Mouse (Mus musculus): ENCODE results near the gene Sox5.

Gene Sox5

DNA sequence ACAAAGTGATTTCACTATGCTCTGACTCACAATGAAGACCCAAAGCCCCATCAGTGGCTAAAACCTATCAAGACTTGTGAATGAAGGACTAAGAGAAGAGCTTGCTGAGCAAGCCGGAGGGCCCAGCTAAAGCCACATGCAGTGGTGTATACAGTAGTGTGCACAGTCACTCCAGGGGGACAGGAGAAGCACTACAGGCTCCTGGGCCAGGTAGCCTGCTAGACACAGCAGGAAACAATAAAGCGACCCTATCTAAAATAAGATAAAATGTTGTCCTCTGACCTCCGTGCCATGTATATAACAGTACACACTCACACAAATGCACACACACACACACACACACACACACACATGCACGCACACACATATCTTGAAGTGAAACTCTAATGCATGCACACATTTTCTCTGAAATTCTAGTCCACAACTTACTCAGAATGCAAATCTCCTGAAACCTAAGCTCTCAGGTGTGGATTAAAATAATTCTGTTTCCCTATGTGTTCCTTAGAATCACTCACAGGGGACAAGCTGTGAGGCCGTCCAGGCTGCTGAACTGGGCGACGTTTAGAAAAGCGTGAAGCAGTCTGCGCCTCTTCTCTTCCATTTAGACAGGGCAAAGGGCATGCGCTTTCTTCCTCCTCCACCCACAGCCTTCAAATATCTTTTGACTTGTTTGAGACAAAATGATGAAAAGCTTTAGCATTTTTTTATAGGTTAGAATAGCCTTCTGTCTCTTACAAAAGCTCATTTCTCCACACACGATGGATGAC, 197.5 kb downstream of the Sox5 start:
- in situ Hi-C loops (cut with MboI, MseI) = no loop called here

GRCm38 (mm10) chr6:144579301-144579700, 202.5 kb downstream of the Sox5 start:
- in situ Hi-C loops (cut with MboI, MseI) = no loop called here

DNA sequence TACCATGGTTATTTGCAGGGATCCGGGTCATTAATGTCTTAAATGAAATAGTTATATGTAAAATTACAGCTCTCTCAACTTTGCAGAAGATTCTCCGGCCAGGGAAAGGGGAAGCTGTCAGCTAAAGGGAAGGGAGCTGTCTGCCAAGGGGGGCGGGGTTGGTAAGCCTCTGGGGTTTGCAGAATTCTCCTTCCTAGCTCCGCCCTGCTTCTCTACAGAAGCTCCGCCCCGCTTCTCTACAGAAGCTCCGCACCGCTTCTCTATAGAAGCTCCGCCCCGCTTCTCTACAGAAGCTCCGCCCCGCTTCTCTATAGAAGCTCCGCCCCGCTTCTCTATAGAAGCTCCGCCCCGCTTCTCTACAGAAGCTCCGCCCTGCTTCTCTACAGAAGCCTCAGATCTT, 210.9 kb downstream of the Sox5 start:
- in situ Hi-C loops (cut with MboI, MseI) = no loop called here

DNA sequence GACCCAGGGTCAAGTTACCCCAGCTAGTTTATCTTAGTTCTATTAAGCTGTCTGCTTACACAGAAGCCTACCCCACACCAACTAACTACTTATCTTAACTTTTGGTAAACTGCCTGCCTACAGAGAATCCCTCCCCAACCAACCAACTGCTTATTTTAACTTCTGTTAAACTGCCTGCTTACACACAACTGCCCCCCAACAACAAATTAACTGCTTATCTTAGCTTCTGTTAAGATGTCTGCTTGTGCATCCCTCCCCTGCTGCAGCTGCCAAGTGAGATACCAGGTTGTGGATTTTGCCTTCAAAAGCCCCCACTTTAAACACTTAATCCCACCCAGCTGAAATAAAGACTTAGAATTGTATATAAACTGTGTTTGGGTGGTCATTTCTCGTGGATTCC, 215.9 kb downstream of the Sox5 start:
- in situ Hi-C loops (cut with MboI, MseI) = no loop called here

DNA sequence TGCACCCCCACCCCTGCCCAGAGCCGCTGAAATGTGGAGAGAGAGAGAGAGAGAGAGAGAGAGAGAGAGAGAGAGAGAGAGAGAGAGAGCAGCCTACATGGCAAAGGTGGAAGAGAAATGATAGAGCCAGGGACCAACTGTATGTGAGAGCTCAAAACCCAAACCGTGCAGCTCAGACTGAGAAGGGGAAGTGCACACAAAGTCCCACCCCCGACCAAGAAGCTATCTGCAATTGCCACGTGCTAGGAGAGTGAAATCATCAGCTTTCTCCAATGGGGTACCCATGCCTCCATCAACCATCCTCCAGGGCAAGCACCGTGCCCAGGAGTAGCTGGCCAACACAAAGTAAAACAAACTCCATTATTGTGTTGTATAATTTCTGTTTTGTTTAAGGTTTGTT, 220.1 kb downstream of the Sox5 start:
- in situ Hi-C loops (cut with MboI, MseI) = no loop called here

DNA sequence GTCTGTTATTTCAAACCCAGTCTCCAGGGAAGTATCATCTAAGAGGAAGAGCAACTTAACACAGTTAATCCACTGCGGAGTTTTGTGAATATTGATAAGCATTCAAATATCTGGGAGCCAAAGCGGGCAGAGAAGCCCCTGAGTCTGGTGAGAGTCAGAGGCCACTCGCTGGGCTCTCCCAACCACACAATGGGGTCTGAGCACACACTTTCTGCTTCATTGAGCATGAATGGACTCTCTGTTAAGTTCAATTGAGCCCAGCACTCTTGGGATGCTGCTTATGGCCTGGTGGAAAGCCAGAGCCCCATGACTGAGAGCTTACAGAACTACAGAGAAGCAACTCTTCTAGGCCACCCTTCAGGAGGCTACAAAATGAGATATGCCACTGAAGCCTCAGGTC, 221.6 kb downstream of the Sox5 start:
- in situ Hi-C loops (cut with MboI, MseI) = no loop called here

GRCm38 (mm10) chr6:144553476-144553875, 228.3 kb downstream of the Sox5 start:
- in situ Hi-C loops (cut with MboI, MseI) = no loop called here

GRCm38 (mm10) chr6:144548991-144549390, 232.8 kb downstream of the Sox5 start:
- in situ Hi-C loops (cut with MboI, MseI) = no loop called here

DNA sequence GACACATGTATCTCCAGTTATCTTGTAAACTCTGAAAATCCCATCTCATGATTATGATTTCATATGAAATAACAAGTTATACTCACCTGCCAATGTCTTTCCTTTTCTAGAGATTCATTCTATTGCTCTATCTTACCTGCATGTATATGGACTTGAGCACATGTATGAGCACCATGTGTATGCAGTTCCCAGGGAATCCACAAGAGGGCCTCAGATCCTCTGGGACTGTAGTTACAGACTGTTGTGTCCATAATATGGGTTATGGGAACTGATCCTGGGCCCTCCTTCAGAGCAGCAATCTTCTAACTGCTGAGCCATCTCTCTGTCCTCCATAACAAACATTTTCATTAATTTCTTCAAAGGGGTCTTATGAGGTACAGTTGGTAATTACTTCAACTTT, 234.6 kb downstream of the Sox5 start:
- in situ Hi-C loops (cut with MboI, MseI) = no loop called here

DNA sequence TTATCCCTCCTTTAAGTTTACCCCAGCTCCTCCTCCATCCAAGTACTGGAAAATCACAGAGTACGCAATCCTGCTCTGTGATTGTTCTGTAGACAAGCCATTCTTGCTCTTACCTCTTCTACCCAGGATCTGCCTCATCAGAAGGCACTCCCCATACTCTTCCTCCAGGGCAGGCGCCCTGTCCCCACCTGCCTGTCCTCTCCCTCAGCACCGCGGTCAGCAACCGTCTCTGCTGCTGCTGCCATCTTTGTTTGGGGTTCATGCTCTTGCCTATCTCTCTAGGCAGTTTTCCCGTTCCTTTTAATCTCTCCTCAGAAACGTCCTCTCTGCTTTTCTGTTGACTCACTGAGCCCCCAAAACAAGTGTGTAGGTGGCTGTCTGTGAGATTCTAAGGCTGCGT, 236.2 kb downstream of the Sox5 start:
- in situ Hi-C loops (cut with MboI, MseI) = no loop called here

DNA sequence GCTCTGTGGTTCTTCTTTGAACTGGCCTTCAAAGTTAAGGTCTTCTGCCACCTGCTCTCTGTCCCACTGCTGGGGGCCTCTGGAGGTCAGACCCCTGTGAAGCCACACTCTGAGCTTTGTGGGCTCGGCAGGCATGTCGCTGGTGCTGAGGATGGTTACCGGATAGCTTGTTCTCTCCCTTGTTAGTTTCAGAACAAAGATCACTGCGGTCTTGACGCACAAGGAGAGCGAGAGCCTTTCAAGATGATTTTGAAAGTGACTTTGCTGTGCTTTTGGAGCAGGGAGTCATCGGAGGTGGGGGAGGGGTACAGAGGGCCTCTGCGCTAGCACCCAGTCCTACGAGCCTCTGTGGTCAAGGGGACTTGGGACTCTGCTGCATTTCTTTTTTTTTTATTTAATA, 240.5 kb downstream of the Sox5 start:
- in situ Hi-C loops (cut with MboI, MseI) = no loop called here

DNA sequence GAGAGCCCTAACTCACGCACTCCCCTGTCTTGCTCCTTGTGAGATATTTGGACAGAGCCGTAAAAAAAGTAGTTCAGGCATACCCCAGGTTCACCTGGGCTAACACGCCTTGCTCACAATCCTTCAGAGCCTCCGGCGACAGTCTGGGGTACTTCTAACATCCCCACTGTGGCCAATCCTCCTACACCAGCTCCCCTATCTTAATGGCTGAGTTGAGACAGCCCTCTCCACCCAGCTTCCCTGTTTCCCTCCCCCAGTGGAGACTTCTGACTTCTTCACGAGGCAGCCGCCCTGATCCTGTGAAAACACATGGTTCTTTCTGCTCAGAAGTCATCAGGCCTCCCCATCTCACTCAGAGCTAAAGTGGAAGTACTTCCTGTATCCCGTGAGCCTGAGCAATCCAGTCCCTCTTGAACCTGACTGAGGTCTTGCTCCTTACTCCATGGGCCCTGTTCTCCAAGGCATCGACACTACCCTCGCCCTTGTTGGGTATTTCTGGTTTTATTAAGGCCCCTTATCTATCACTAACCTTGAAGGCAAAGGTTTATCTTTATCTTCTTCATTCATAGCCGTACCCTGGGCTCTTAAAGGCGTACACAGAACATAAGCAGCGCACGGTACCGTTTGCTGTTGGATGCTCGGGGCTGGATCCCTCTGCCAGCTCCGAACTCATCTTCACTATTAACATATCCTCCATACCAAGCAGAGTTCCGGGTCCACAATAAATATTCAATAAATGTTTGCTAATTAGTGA, 242.2 kb downstream of the Sox5 start:
- in situ Hi-C loops (cut with MboI, MseI) = no loop called here

- in situ Hi-C loops (cut with MboI, MseI) = no loop called here
Measured at GRCm38 (mm10) chr6:144523479-144523878, 258.3 kb downstream of the Sox5 start.

GRCm38 (mm10) chr6:144518811-144519210, 263.0 kb downstream of the Sox5 start:
- in situ Hi-C loops (cut with MboI, MseI) = no loop called here

DNA sequence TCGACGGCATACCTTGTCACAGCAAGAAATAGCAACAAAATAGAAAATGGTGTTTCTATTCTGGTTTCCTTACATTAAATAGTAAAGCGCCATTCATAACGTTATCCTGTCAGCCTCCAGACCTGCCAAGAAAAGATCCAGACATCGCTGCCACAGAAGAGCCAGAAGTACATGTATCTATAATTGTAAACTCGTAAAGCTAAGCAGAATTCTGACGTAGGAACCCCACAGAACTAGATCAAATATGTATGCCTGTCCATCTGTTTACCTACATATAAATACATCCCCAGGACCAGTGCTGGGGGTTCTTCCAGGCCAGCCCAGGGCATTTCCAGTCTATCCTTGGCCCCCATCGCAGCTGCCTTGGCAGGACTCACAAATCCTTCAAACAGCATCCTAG, 265.9 kb downstream of the Sox5 start:
- in situ Hi-C loops (cut with MboI, MseI) = no loop called here

DNA sequence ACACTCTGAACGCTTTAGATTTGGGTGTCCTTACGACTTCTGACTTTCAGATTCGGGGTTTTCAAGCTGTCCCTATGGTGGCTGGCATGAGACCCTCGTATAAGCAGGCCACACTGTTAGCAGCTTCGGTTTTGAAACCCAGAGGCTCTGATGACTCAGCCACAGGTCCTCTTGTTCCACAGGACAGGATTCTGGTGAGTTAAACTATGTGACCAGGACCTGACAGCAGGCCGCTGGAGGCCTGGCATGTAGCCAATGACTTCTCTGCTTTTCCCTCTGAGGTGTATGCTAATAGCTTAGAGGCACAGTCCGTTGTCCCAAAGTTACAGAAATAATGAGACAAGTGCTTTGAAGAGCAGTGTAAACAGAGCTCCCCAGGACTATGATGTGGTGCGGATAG, 268.0 kb downstream of the Sox5 start:
- in situ Hi-C loops (cut with MboI, MseI) = no loop called here

DNA sequence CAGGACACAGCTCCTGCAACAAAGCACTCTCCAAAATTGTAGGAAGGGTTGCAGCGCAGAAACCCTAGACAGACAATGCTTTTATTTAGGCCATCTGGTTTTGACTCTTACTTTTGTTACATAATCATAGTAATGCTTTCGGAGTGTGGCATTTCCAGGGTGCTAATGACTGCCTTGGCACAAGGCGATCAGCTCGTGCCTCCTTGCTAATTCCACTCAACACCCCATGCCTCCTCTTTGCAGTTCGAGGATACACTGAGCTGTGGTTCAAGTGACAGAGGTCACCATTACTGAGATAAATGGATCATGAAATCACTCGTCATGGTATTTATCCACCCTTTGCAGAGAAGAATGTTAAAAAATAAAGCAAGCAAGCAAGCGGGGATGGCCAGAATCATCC, 269.9 kb downstream of the Sox5 start:
- in situ Hi-C loops (cut with MboI, MseI) = no loop called here

DNA sequence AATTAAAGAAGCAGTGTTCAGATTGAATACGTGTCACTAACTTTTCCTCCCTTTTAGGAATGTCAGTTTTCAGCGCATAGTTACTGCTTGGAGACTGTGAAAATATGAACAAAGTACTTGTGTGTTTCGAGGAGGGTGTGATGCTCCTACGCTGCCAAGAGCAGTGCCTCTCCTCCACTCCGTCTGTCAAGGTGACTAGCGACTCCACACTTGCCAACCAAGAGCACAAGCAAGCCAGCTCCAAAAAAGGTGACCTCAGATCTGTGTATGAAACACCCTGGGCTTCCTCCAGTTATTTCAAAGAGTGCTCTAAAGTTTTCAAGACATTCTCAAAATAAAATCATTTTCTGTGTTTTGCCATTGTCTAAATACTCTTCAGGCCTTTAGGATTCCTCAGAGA, 271.6 kb downstream of the Sox5 start:
- in situ Hi-C loops (cut with MboI, MseI) = no loop called here

DNA sequence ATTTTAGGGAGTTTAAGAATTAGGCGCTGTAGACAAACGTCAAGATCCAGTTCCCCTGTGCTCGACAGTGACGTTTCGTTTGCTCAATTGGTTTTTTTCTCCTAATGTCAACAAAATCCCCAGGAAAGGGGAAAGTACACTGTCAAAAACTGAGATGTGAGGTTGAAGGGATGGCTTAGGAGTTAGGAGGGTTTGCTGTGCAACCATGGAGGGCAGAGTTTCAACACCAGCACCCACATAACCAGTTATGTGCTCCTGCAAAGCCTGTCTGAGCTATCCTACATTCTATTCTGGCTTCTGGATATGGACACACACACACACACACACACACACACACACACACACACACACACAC, 277.6 kb downstream of the Sox5 start:
- in situ Hi-C loops (cut with MboI, MseI) = no loop called here

DNA sequence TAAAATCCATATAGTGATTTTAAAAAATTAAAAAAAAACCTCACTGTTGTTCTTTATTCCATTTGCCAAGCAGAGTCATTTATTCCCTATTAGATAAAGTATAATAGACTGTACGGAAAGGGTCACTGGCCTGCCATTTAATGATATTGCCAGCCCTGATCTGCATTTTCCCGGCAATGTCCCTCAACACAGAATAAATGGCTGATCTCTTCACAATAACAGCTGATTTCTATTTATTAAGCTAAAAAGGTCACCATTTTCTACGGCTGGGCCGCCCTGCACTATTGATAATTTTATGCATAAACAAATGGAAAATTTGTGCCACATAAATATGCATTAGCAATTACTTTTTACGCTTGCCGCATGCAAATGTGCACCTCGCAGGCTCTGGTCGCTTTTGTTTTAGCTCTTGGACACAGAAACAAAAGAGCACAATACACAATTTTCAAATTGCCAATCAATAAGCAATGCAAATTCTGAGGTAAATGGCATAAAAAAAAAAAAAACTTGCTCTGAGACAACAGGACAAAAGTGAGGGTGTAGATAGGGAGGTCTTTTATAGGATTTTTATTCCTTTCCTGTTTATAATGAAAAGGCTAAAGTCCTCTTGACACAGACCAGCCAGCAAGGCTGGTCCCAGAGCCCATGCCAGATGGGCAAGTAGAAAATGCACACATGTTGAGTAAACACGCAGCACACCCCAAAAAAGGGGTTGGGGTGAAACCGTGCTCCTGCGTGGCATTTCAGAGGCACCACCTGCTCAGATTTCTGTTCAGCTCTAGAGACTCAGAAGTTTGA, 278.2 kb downstream of the Sox5 start:
- in situ Hi-C loops (cut with MboI, MseI) = no loop called here

GRCm38 (mm10) chr6:144501439-144501838, 280.3 kb downstream of the Sox5 start:
- in situ Hi-C loops (cut with MboI, MseI) = no loop called here

- in situ Hi-C loops (cut with MboI, MseI) = no loop called here
Measured at GRCm38 (mm10) chr6:144498177-144498576, 283.6 kb downstream of the Sox5 start.
